ENCODE assay signal across 10 mouse cellular contexts in the genomic region with DNA sequence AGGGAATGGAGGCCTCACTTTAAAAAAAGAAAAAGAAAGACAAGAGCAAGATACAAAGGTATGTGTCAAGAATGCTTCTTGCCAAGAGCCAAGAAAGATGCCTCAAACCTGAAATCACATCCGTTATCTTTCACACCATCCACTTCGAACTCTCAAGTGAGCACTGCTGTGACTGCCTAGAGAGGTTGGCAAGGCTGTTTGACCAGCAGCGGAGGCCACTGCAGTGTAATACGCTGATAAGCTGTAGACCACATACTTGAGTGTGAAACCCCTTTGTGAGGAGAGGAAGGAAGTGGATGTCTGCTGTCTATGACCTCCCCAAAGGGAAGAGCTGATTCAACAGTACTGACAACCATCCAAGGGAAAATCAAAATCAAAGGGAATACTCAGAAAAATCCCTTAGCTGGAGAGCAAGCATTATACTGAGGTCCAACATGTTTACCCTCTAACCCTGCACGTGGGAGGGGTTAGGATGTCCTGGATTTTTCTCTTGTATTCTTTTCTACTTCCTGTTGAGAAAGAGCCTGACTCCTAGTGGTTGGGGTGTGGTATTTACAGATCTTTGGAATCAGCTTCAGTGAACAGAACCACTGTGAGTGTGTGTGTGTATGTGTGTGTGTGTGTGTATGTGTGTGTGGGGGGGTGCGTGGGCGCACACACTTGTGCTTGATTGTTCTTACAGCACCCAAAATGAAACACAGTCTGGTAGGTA.
DNase-seq lines count a peak whose midpoint lies in the region; ATAC-seq and TF ChIP-seq lines count a peak whose summit lies in the region.
"Had no signal": no experiment of that assay in that cellular context is flagged by ENCODE, and none has a peak within 500 bp of the region (broad histone marks: within the 10 kb centered on the region; RNA-seq: fewer than 3 reads in every experiment).

No protein-coding gene starts in this region.

- 0 out of 2 replicates have a peak, but pooled peaks have one; percentile 21 for ATAC-seq in neural tube, embryonic 14.5 days (ENCODE audit: low read depth)
- peak; percentile 73 to 85 for ATAC-seq in hematopoietic stem cell, adult 5-6 weeks (replicated peaks in 1 of 2; ENCODE audit: insufficient read depth in 1 of 2, low FRiP score in 2 of 2, low TSS enrichment in 1 of 2, low read depth in 1 of 2, poor library complexity in 2 of 2, severe bottlenecking in 2 of 2)
- ATAC-seq in stomach, embryonic 16.5 days (ENCODE audit: insufficient read depth, low FRiP score) = 0 out of 2 replicates have a peak, but pooled peaks have one; percentile 14

- intact Hi-C loops in heart, adult 2 months (cut with DNase I) = loop anchor here (5.0 kb wide), 1 partner anchor 34 kb away; no protein-coding TSS in a partner anchor

- peaks cover 26% of the 10 kb centered on the region for H3K4me1 ChIP-seq in heart, adult 2 months (ENCODE audit: control insufficient read depth, insufficient read depth, low read length)
- peaks cover 6% of the 10 kb centered on the region; the same call in 1 of the 2 replicates for H3K4me1 ChIP-seq in neural tube, embryonic 14.5 days (ENCODE audit: control insufficient read depth, insufficient read depth, low read length)
- peaks cover 3% of the 10 kb centered on the region; the same call in 1 of the 2 replicates for H3K4me1 ChIP-seq in stomach, embryonic 16.5 days (ENCODE audit: control insufficient read depth, insufficient read depth, low read length)

- H3K27ac ChIP-seq in heart, adult 2 months = peak overlapping the region; percentile 95
- H3K27ac ChIP-seq in neural tube, embryonic 14.5 days (ENCODE audit: low read depth, low read length) = no peak overlapping the region
- no peak overlapping the region for H3K27ac ChIP-seq in stomach, embryonic 16.5 days (ENCODE audit: low read length)
- H3K27ac ChIP-seq: embryonic facial prominence, embryonic 15.5 days; neural tube, embryonic 13.5 days had no signal

- peak; percentile 64 for TF ChIP-seq CTCF in heart, adult 2 months (IDR thresholded peaks at IDR 0.05)

- no peak overlapping the region for H3K4me3 ChIP-seq in heart, adult 2 months
- no peak overlapping the region for H3K4me3 ChIP-seq in neural tube, embryonic 14.5 days (ENCODE audit: low read depth, low read length)
- no peak overlapping the region for H3K4me3 ChIP-seq in stomach, embryonic 16.5 days (replicated peaks; ENCODE audit: low read length)
- H3K4me3 ChIP-seq: embryonic facial prominence, embryonic 15.5 days; neural tube, embryonic 13.5 days had no signal

- H3K27me3 ChIP-seq in heart, adult 2 months (ENCODE audit: control insufficient read depth, insufficient read depth, low read length) = no peaks in the 10 kb centered on the region
- H3K27me3 ChIP-seq in neural tube, embryonic 14.5 days (ENCODE audit: control insufficient read depth, insufficient read depth, low read length) = no peaks in the 10 kb centered on the region
- no peaks in the 10 kb centered on the region for H3K27me3 ChIP-seq in stomach, embryonic 16.5 days (ENCODE audit: control insufficient read depth, insufficient read depth, low read length)
- H3K27me3 ChIP-seq: embryonic facial prominence, embryonic 15.5 days; neural tube, embryonic 13.5 days had no signal

- no peaks in the 10 kb centered on the region for H3K79me2 ChIP-seq in heart, adult 2 months (replicated peaks; ENCODE audit: control insufficient read depth, insufficient read depth, low read length)

- DNase-seq in heart, adult 2 months = no peak
- no peak for DNase-seq in heart, adult 18-20 months
- no peak for DNase-seq in neural tube, embryonic 10.5 days (ENCODE audit: extremely low spot score, low spot score)
- DNase-seq in layer of hippocampus, adult 8-10 months (ENCODE audit: low spot score in 2 of 2) = no peak
- DNase-seq in urinary bladder, postnatal 10 days (ENCODE audit: low spot score) = no peak

- 40% methylated on average over 7 of the region's 7 CpGs for WGBS in heart, adult 2 months
- 81% methylated on average over 7 of the region's 7 CpGs for WGBS in neural tube, embryonic 14.5 days
- 71% methylated on average over 7 of the region's 7 CpGs for WGBS in stomach, embryonic 16.5 days

- peaks cover 16% of the 10 kb centered on the region for H3K36me3 ChIP-seq in heart, adult 2 months (ENCODE audit: control insufficient read depth, insufficient read depth, low read length)
- H3K36me3 ChIP-seq in neural tube, embryonic 14.5 days (ENCODE audit: control insufficient read depth, insufficient read depth, low read length) = no peaks in the 10 kb centered on the region
- H3K36me3 ChIP-seq in stomach, embryonic 16.5 days (ENCODE audit: control insufficient read depth, insufficient read depth, low read length) = no peaks in the 10 kb centered on the region
- H3K36me3 ChIP-seq: embryonic facial prominence, embryonic 15.5 days; neural tube, embryonic 13.5 days had no signal

- H3K9me3 ChIP-seq in neural tube, embryonic 14.5 days (ENCODE audit: control insufficient read depth, low read length) = no peaks in the 10 kb centered on the region
- no peaks in the 10 kb centered on the region for H3K9me3 ChIP-seq in stomach, embryonic 16.5 days (replicated peaks; ENCODE audit: control insufficient read depth, low read length)
- H3K9me3 ChIP-seq: embryonic facial prominence, embryonic 15.5 days; neural tube, embryonic 13.5 days had no signal

- H3K9ac ChIP-seq in heart, adult 2 months (ENCODE audit: low read depth, low read length) = no peak overlapping the region
- no peak overlapping the region for H3K9ac ChIP-seq in neural tube, embryonic 14.5 days (replicated peaks; ENCODE audit: low read depth, low read length)
- H3K9ac ChIP-seq in stomach, embryonic 16.5 days (ENCODE audit: low read length) = no peak overlapping the region
- H3K9ac ChIP-seq: embryonic facial prominence, embryonic 15.5 days; neural tube, embryonic 13.5 days had no signal

- H3K4me2 ChIP-seq in neural tube, embryonic 14.5 days (ENCODE audit: low read depth, low read length) = no peak overlapping the region
- no peak overlapping the region for H3K4me2 ChIP-seq in stomach, embryonic 16.5 days (ENCODE audit: low read depth, low read length)
- H3K4me2 ChIP-seq: embryonic facial prominence, embryonic 15.5 days; neural tube, embryonic 13.5 days had no signal

- no peak for TF ChIP-seq EP300 in heart, adult 2 months (IDR thresholded peaks at IDR 0.05; ENCODE audit: insufficient read depth, low read depth, low read length)

- TF ChIP-seq POLR2A in heart, adult 2 months (IDR thresholded peaks at IDR 0.05; ENCODE audit: insufficient read depth, low read depth, low read length) = no peak

Comparison
In these comparisons a context has a peak if more than half of its experiments do, and no peak if none do; other contexts are left out.
1. ATAC-seq: peak in every context shown above with its lines; median percentile 79 in hematopoietic stem cell, adult 5-6 weeks; 21 in neural tube, embryonic 14.5 days; 14 in stomach, embryonic 16.5 days.